Mouse (Mus musculus) ES-E14 (cell line): ENCODE measurements at regions not wholly inside any gene's neighbourhood (a gene's known extent, or its start where the extent isn't known, plus 50 kb on each side); places are given as distances from the start of the nearest gene placed in this dataset.
A peak's percentile ranks its signal among the peaks of the same experiment; 100 is the strongest.

ENCODE experiments used
- DNase-seq: peaks from one replicate; pipeline ENCODE4 v3.0.0-alpha.2; 2013; ENCODE audit warnings: low read depth, low spot score
- H3K27ac ChIP-seq: 2 replicates; pipeline ENCODE4 v1.5.1; 2012; ENCODE audit warnings: low read depth, mild to moderate bottlenecking, low read length, moderate library complexity, mixed read lengths; ENCODE audit not compliant: poor library complexity, insufficient read depth, severe bottlenecking
- H3K36me3 ChIP-seq: 2 replicates; pipeline ENCODE4 v1.6.1; 2012; ENCODE audit warnings: mild to moderate bottlenecking, low read length, moderate library complexity, mixed read lengths; ENCODE audit not compliant: control insufficient read depth, poor library complexity, insufficient read depth, severe bottlenecking
- H3K4me1 ChIP-seq, 2 experiments: fragments of 150-350 bp in 1 of 2; sonication (generic) in 1 of 2; 2 replicates each; pipeline ENCODE4 v1.6.1; 2012; ENCODE audit warnings: low read length in 2 of 2, mild to moderate bottlenecking in 1 of 2, mixed read lengths in 1 of 2; ENCODE audit not compliant: control insufficient read depth in 2 of 2, insufficient read depth in 2 of 2, poor library complexity in 1 of 2
- H3K4me3 ChIP-seq, 2 experiments: fragments of 150-350 bp in 1 of 2; sonication (generic) in 1 of 2; 2 replicates each; pipeline ENCODE4 v1.5.1; 2012; ENCODE audit warnings: low read length in 2 of 2, low read depth in 1 of 2, mild to moderate bottlenecking in 1 of 2, mixed read lengths in 1 of 2; ENCODE audit not compliant: insufficient read depth in 1 of 2, poor library complexity in 1 of 2, severe bottlenecking in 1 of 2
- H3K9ac ChIP-seq: 2 replicates; pipeline ENCODE4 v1.6.1; 2012; ENCODE audit warnings: low read depth, mild to moderate bottlenecking, low read length, mixed read lengths; ENCODE audit not compliant: poor library complexity, insufficient read depth, severe bottlenecking
- H3K9me3 ChIP-seq: fragments of 150-350 bp; sonication (generic); 2 replicates; pipeline ENCODE4 v1.6.1; 2012; ENCODE audit warnings: low read depth, mild to moderate bottlenecking, low read length; ENCODE audit not compliant: control insufficient read depth, insufficient read depth
- CHD2 ChIP-seq: IDR thresholded peaks from 2 replicates; pipeline ENCODE4 v1.6.1; 2014; ENCODE audit warnings: mild to moderate bottlenecking, low read depth, low read length, inconsistent platforms
- HCFC1 ChIP-seq: IDR thresholded peaks from 2 replicates; pipeline ENCODE4 v1.6.1; 2012; ENCODE audit warnings: low read length, inconsistent platforms, borderline replicate concordance; ENCODE audit not compliant: insufficient read depth
- MAFK ChIP-seq: IDR thresholded peaks from 2 replicates; pipeline ENCODE4 v1.6.1; 2014; ENCODE audit warnings: mild to moderate bottlenecking, low read depth, low read length, inconsistent platforms; ENCODE audit not compliant: insufficient read depth
- ZC3H11A ChIP-seq: IDR thresholded peaks from 2 replicates; pipeline ENCODE4 v1.6.1; 2012; ENCODE audit warnings: low read depth, mild to moderate bottlenecking, inconsistent platforms, low read length, borderline replicate concordance
- ZNF384 ChIP-seq: IDR thresholded peaks from 2 replicates; pipeline ENCODE4 v1.6.1; 2012; ENCODE audit warnings: low read depth, low read length, inconsistent platforms
- in situ Hi-C, 2 experiments: fragments of 600-800 bp; cut with MboI; formaldehyde crosslinking; loops; one replicate each; pipeline ENCODE4 v1.15.1; 2025; ENCODE audit warnings: low sequenced_read_pairs in 2 of 2, inconsistent platforms in 1 of 2; ENCODE audit not compliant: unreplicated experiment in 2 of 2

DNA sequence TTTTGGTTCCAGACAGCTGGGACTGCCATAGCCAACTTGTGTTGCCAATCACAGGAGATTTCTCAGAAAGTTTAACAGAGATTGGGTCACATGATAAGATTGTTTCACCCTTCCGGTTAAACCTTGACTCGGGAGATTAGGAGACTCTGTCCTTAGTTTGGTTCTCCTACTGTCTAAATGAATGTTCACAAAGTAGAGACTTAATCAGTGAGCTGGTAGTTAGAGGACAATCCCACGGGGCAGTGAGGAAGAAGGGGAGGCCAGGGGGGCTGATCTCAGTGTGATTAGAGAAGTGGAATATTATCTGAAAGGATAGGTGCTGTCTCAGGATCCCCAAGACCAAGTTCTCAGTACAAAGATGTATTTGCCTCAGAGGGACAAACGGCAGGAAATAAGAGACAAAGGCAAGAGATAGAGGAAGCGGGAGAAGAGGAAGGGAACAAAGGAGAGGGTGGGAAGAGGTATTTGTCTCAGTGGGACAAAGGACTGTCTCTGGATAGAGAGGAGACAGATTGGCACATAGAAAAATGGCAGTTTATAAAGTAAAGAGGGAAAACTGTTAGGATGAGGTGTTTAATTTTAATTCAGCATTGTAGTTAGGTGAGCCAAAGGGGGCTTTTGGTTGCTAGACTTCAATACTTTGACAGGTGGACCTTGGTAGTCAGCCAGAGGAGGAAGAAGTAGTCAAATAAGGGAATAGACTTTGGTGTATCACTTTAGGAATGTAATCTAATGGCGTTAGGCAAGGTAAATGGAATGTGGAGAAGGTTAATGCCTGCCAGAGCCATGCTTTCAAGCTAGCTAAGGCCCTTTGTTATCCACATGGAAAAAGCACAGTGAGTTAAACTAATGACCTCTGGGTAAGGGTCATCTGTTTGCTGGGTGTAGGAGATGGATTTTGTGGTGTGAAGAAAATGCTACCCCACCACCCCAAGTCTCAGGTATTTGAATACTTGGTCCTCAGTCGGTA is 110.2 kb upstream of the Zfp648 start:
- H3K4me3 ChIP-seq, result no peak overlapping the region
- no peak for DNase-seq
- peaks cover 3 to 8% of the 10 kb centered on the region in 2 experiments; a peak in 2 of 4 replicates for H3K4me1 ChIP-seq
- peak overlapping the region; percentile 22; the same call in 1 of the 2 replicates for H3K27ac ChIP-seq
- in situ Hi-C loops, result no loop called here
- no peak overlapping the region for H3K9ac ChIP-seq
- TF ChIP-seq ZNF384 (no peak), ZC3H11A (no peak), MAFK (no peak), HCFC1 (no peak), CHD2 (no peak)
- H3K9me3 ChIP-seq, result no peaks in the 10 kb centered on the region
- no peaks in the 10 kb centered on the region for H3K36me3 ChIP-seq

DNA sequence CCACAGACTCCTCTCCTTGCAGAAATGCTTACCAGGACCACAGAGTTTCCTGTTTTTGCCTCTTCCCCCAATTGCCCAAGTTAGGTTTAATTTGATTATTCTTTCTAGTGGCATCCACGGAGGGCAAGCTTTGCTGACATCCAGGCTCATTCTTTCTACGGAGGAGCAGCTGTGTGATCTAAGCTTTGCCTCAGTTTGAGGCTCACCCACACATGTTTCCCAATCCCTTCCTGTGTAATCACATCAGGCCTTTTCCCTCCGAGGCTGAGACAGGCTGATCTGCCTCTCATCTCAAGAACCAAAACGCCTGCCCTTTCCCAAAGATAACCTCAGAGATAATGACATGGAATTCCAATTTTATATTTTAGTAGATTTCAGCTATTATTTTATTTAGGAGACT is 107.4 kb upstream of the Zfp648 start:
- Histone ChIP-seq H3K27ac (no peak overlapping the region), H3K36me3 (no peaks in the 10 kb centered on the region), H3K4me1 (peaks cover 6 to 9% of the 10 kb centered on the region in 2 experiments; a peak in 3 of 4 replicates), H3K9me3 (no peaks in the 10 kb centered on the region), H3K9ac (no peak overlapping the region), H3K4me3 (no peak overlapping the region)
- no peak for TF ChIP-seq ZNF384
- TF ChIP-seq MAFK, result no peak
- no peak for TF ChIP-seq CHD2
- TF ChIP-seq ZC3H11A, result no peak
- no peak for TF ChIP-seq HCFC1
- no peak for DNase-seq
- in situ Hi-C loops, result no loop called here

DNA sequence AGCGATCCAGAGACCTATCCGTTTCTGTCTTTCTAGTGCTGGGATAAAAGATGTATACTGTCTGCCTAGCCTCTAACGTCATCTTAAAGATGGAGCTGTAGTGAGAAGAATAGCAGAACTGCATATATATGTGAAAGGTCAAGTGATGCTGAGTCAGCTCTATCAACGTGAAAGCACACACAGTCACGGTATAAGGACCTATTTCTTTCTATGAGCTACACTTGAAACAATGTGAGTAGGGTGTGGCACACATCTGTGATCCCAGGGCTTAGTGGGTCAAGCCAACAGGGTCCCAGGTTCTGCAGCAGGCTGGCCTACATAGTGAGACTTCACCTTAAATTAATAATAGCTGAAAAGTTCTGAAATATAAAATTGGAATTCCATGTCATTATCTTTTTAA is 106.6 kb upstream of the Zfp648 start:
- Histone ChIP-seq H3K9ac (no peak overlapping the region), H3K27ac (no peak overlapping the region), H3K4me1 (peaks cover 6 to 9% of the 10 kb centered on the region in 2 experiments; a peak in 3 of 4 replicates), H3K4me3 (no peak overlapping the region), H3K36me3 (no peaks in the 10 kb centered on the region), H3K9me3 (0 out of 2 replicates have a peak, but pooled peaks cover 2% of the 10 kb centered on the region)
- DNase-seq, result no peak
- no peak for TF ChIP-seq ZC3H11A
- no peak for TF ChIP-seq HCFC1
- TF ChIP-seq ZNF384, result no peak
- TF ChIP-seq MAFK, result peak; percentile 81
- no peak for TF ChIP-seq CHD2
- in situ Hi-C loops, result no loop called here

DNA sequence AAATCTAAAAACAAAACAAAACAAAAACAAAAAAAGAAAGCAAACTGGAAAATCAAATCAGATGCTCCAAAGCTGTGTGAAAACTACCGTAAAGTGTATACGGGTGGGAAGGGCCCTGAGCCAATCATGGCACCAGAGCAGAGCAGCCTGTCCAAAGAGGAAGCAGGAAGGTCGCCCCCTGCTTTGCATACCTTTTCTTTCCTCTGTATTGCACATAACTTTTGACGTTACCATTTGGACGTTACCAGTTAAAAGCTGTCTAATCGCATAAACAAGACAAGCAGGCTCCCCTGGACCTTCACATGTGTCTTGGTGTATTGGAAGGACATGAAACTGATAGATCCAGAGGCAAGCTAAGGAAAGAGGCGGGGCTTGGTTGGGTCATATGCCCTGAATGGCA is 104.9 kb upstream of the Zfp648 start:
- no peak overlapping the region for H3K27ac ChIP-seq
- H3K9ac ChIP-seq, result no peak overlapping the region
- TF ChIP-seq ZNF384 (no peak), MAFK (no peak), HCFC1 (no peak), CHD2 (no peak), ZC3H11A (no peak)
- in situ Hi-C loops, result no loop called here
- H3K4me1 ChIP-seq, result peaks cover 7 to 11% of the 10 kb centered on the region in 2 experiments
- H3K36me3 ChIP-seq, result no peaks in the 10 kb centered on the region
- H3K9me3 ChIP-seq, result 0 out of 2 replicates have a peak, but pooled peaks cover 2% of the 10 kb centered on the region
- DNase-seq, result no peak
- H3K4me3 ChIP-seq, result no peak overlapping the region
